Mouse (Mus musculus) hindbrain, embryonic 11.5 days (tissue): ENCODE measurements around the gene Olfr9. TPM values are rescaled to one million over a fixed set of nuclear protein-coding genes. Genes with fewer than 3 reads are reported as not detected.

ENCODE experiments used
- ATAC-seq: fragments of 200-750 bp; cut with Nextera tagmentation; 2 replicates; pipeline ENCODE4 v1.8.0; 2017; ENCODE audit warnings: mild to moderate bottlenecking, moderate TSS enrichment, moderate library complexity; ENCODE audit not compliant: low FRiP score
- DNase-seq: peaks from one replicate; pipeline ENCODE4 v3.0.0-alpha.2; 2015; ENCODE audit warnings: low spot score
- H3K27ac ChIP-seq: fragments of 300-500 bp; sonication (generic); 2 replicates; pipeline ENCODE4 v1.5.1; 2014; ENCODE audit warnings: mild to moderate bottlenecking, low read depth, low read length
- H3K27me3 ChIP-seq: fragments of 300-500 bp; sonication (generic); 2 replicates; pipeline ENCODE4 v1.6.1; 2014; ENCODE audit warnings: mild to moderate bottlenecking, low read length, moderate library complexity, mixed read lengths; ENCODE audit not compliant: control insufficient read depth, insufficient read depth
- H3K36me3 ChIP-seq: fragments of 300-500 bp; sonication (generic); 2 replicates; pipeline ENCODE4 v1.6.1; 2014; ENCODE audit warnings: mild to moderate bottlenecking, low read length, moderate library complexity, mixed read lengths; ENCODE audit not compliant: control insufficient read depth, insufficient read depth
- H3K4me1 ChIP-seq: fragments of 300-500 bp; sonication (generic); replicated peaks from 2 replicates; pipeline ENCODE4 v1.6.1; 2014; ENCODE audit warnings: low read length, mixed read lengths; ENCODE audit not compliant: control insufficient read depth, insufficient read depth
- H3K4me2 ChIP-seq: fragments of 300-500 bp; sonication (generic); replicated peaks from 2 replicates; pipeline ENCODE4 v1.6.1; 2014; ENCODE audit warnings: mild to moderate bottlenecking, low read depth, low read length
- H3K4me3 ChIP-seq: fragments of 300-500 bp; sonication (generic); 2 replicates; pipeline ENCODE4 v1.5.1; 2014; ENCODE audit warnings: low read depth, low read length
- H3K9ac ChIP-seq: fragments of 300-500 bp; sonication (generic); 2 replicates; pipeline ENCODE4 v1.6.1; 2014; ENCODE audit warnings: low read depth, low read length
- H3K9me3 ChIP-seq: fragments of 300-500 bp; sonication (generic); 2 replicates; pipeline ENCODE4 v1.6.1; 2016; ENCODE audit warnings: low read length; ENCODE audit not compliant: control insufficient read depth
- WGBS: fragments of 180-500 bp; shearing (Covaris S2); extraction: QIAGEN DNeasy Blood & Tissue Kit; methylation state at CpG from one replicate; pipeline ENCODE4 v1.1.7; 2014; 5-methylcytosine and 5-hydroxymethylcytosine counted together
- polyA plus RNA-seq: library from polyadenylated mRNA; unstranded; fragments of >200 nt; fragmentation: Nextera tagmentation; extraction: Ambion mirVana; gene quantifications from 2 replicates; pipeline ENCODE4 v1.2.1, GENCODE M21; 2014

The Olfr9 gene
- polyA plus RNA-seq, 1 experiment from 2014 or later = not detected

DNA sequence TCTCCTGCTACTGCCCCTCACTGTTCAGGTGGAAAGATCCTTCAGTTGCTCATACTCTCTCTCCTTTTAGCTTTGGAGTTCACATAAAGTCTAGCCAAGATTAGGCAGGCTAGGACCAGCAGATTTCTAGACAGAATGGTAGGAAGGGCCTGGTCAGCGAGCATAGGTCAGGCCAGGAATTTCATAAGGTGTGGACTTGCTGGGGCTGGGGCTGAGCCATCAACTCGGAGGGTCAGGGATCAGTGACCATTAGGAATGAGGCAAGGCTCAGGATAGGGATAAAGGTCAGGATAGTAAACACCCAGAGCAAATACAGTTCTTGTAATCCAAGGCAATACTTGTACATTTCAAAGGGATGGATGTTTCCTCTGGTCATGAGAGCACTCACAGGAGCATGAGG, 24.3 kb upstream of the Olfr9 start:
- Histone ChIP-seq H3K9ac (no peak overlapping the region), H3K27me3 (no peaks in the 10 kb centered on the region), H3K9me3 (no peaks in the 10 kb centered on the region), H3K4me3 (no peak overlapping the region), H3K36me3 (no peaks in the 10 kb centered on the region), H3K4me1 (no peaks in the 10 kb centered on the region), H3K27ac (no peak overlapping the region), H3K4me2 (no peak overlapping the region)
- WGBS = 73% methylated on average over 2 of the region's 2 CpGs
- DNase-seq (no peak), ATAC-seq (no peak)

DNA sequence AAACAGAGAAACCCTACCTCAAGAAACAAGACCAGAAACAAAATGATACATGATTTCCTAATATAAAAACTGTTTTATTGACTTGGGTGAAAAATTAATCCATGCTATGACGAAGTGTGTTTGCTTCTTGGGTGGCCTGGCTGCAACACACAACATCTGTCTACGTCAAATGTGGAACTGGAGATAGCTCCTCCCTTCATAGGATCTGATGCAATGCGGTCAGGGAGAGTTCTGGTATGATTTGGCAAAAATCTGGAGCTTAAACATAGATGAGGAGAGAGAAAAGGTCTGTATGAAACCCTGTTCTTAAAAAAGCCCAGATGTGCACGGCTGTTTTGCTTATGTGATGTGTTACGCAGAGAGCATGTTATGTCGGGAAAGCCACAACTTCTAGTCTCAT, 23.4 kb upstream of the Olfr9 start:
- H3K9me3 ChIP-seq = no peaks in the 10 kb centered on the region
- no peaks in the 10 kb centered on the region for H3K4me1 ChIP-seq
- H3K9ac ChIP-seq = no peak overlapping the region
- no peak for ATAC-seq
- H3K36me3 ChIP-seq = no peaks in the 10 kb centered on the region
- no peak for DNase-seq
- H3K27me3 ChIP-seq = no peaks in the 10 kb centered on the region
- no peak overlapping the region for H3K27ac ChIP-seq
- H3K4me2 ChIP-seq = no peak overlapping the region
- 84% methylated on average over 6 of the region's 6 CpGs for WGBS
- no peak overlapping the region for H3K4me3 ChIP-seq

DNA sequence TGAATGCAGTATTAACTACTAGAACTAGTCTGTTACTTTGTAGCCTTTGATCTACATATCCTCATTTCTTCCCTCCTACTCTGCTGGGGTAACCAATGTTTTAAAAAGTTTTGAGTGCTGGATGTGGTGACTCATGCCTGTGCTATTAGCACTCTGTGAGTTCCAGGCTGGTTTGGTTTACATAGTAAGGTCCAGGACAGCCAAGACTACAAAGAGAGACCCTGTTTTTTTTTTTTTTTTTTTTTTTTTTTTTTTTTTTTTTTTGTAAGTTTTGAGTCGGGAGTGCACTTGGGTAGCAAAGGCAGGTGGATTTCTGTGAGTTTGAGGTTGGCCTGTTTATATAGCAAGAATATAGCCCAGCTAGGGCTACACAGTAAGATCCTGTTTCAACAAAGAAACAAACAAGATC, 20.9 kb upstream of the Olfr9 start:
- Histone ChIP-seq H3K27ac (no peak overlapping the region), H3K4me2 (no peak overlapping the region), H3K4me3 (no peak overlapping the region), H3K36me3 (no peaks in the 10 kb centered on the region), H3K9ac (no peak overlapping the region), H3K4me1 (no peaks in the 10 kb centered on the region), H3K9me3 (no peaks in the 10 kb centered on the region), H3K27me3 (no peaks in the 10 kb centered on the region)
- 63% methylated on average over 1 of the region's 1 CpGs for WGBS
- ATAC-seq (no peak), DNase-seq (no peak)

DNA sequence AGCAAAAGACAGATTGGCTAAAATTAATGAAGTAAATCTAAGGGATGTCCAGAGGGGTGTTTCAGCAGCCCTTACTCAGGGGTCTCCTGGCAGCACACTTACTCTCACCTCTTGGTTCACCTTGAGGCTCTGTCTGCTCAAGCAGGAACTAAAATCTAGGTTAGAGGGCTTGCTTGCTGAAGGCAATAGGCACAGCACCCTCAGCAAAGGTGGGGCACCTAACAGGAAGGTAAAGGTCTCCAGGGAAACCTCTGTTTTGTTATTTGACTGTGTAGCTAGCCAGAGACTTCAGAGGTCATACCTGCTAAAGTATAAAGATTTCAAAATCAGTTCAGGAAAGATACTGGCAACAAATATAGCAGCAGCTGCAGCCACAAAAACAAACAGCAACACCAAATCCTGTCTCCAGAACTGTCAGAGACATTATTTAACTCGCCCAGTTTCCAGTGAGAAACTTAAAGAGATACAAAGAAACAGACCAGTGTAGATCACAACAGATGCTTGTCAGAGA, 18.4 kb upstream of the Olfr9 start:
- no peak overlapping the region for H3K4me3 ChIP-seq
- 64% methylated on average over 1 of the region's 1 CpGs for WGBS
- H3K4me1 ChIP-seq = no peaks in the 10 kb centered on the region
- H3K4me2 ChIP-seq = no peak overlapping the region
- DNase-seq (no peak), ATAC-seq (no peak)
- no peaks in the 10 kb centered on the region for H3K36me3 ChIP-seq
- H3K9me3 ChIP-seq = no peaks in the 10 kb centered on the region
- H3K27me3 ChIP-seq = no peaks in the 10 kb centered on the region
- no peak overlapping the region for H3K9ac ChIP-seq
- H3K27ac ChIP-seq = no peak overlapping the region

DNA sequence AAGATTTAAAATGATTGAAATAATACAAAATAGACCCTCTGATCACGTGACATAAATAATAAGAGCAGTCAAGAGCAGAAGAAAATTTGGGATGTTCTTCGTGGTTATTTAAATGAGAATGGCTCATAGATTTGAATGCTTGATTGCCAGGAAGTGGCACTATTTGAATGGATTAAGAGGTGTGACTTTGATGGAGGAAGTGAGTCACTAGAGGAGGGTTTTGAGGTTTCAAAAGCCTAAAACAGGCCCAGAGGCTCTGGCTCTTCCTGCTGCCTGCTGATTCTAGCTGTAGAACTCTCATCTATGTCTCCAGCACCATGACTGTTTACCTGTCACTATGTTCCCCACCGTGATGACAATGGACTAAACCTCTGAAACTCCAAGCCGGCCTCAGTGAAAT, 16.4 kb upstream of the Olfr9 start:
- Histone ChIP-seq H3K27ac (no peak overlapping the region), H3K9ac (no peak overlapping the region), H3K36me3 (no peaks in the 10 kb centered on the region), H3K9me3 (no peaks in the 10 kb centered on the region), H3K4me1 (no peaks in the 10 kb centered on the region), H3K4me2 (no peak overlapping the region), H3K4me3 (no peak overlapping the region), H3K27me3 (no peaks in the 10 kb centered on the region)
- no peak for ATAC-seq
- no peak for DNase-seq
- WGBS = 74% methylated on average over 4 of the region's 4 CpGs

DNA sequence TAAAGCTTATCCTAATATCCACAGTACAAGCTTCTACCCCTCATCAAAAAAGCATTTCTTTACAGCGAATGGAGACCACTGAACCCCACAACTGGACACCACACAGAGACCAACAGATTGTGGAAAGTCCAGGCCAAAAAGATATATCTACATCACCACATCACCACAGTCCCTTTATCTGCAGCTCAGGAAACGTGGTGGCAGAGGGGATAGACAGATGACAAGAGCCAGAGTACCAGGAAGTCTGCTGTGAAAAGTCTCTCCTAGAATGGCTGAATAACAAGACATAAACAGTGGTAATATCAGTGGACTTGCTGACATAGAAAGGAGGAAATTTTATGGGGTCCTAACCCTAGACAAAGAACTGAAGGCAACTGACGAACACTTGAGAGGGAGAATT, 12.8 kb upstream of the Olfr9 start:
- DNase-seq (no peak), ATAC-seq (no peak)
- Histone ChIP-seq H3K27me3 (no peaks in the 10 kb centered on the region), H3K36me3 (no peaks in the 10 kb centered on the region), H3K9me3 (no peaks in the 10 kb centered on the region), H3K4me3 (no peak overlapping the region), H3K4me2 (no peak overlapping the region), H3K27ac (no peak overlapping the region), H3K4me1 (no peaks in the 10 kb centered on the region), H3K9ac (no peak overlapping the region)
- 65% methylated on average over 3 of the region's 3 CpGs for WGBS

DNA sequence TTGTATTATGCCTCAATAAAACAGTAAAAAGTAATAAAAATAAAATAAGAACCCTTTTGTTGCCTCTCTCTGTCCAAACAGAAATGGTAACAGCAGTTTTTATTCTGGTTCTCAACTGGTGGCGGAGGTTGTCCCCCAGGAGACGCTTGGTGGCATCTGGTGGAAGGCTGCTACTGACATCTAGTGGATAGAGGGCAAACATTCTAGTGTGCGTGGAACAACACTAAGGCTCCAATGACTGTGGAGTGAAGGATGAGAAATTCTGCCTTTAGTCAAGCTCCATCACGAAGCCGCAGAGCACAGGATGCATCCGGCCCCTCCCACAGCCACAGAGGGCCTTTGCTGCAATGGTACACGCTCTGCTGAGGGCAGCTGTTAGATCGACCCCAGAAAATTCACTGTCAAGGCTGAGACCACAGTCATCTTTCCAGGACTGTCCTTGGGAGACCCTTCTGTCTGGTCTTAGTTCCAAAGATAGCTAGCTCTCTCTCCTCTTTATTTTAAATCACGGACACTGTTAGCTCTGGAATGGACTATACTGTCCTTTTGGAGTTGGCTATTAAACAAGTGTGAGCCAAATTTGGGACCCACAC, 11.6 kb upstream of the Olfr9 start:
- Histone ChIP-seq H3K4me2 (no peak overlapping the region), H3K4me1 (no peaks in the 10 kb centered on the region), H3K27me3 (no peaks in the 10 kb centered on the region), H3K36me3 (no peaks in the 10 kb centered on the region), H3K9ac (no peak overlapping the region), H3K27ac (no peak overlapping the region), H3K9me3 (no peaks in the 10 kb centered on the region), H3K4me3 (no peak overlapping the region)
- ATAC-seq = peak; percentile 77
- WGBS = 32% methylated on average over 9 of the region's 9 CpGs
- peak; percentile 66 for DNase-seq

DNA sequence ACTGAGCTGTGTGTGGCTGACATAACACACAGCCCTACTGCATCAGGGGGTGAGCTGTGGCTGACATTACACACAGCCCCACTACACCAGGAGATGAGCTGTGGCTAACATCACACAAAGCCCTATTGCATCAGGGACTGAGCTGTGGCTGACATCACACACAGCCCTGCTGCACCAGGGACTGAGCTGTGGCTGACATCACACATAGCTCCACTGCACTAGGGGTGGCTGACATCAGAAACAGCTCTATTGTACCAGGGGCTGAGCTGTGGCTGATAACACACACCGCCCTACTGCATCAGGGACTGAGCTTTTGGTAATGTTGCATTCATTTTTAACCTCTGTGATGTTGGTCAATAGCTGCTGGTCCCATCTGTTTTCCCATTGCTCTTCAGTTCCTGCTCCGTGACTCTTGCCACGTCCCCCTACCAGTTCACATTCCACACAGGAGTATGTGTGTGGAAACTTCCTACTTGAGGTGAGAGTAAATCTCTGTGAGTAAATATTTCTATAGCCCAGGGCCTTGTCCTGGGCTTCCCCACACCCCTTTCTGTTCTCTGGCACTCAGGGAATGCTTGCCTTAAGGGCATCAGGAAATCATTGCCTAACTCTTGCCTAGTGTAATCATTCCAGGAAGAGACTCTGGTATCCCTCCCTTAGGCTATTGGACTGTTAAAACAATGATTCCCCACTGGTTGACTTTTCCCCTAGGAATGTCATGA, 8.4 kb upstream of the Olfr9 start:
- Histone ChIP-seq H3K4me2 (no peak overlapping the region), H3K9me3 (no peaks in the 10 kb centered on the region), H3K27me3 (no peaks in the 10 kb centered on the region), H3K36me3 (no peaks in the 10 kb centered on the region), H3K4me3 (no peak overlapping the region), H3K9ac (no peak overlapping the region), H3K4me1 (no peaks in the 10 kb centered on the region), H3K27ac (no peak overlapping the region)
- WGBS = 78% methylated on average over 3 of the region's 3 CpGs
- DNase-seq = no peak
- ATAC-seq = no peak
